Mouse (Mus musculus) heart, postnatal 25 days (tissue): ENCODE measurements around the gene Map4k1. TPM values are rescaled to one million over a fixed set of nuclear protein-coding genes. Genes with fewer than 3 reads are reported as not detected.

Source experiments
- DNase-seq: peaks from one replicate; pipeline ENCODE4 v3.0.0; 2022; ENCODE audit warnings: low spot score
- intact Hi-C: fragments of 180-260 bp; cut with DNase I; formaldehyde crosslinking; loops from one replicate; pipeline ENCODE4 v1.15.1; 2025
- total RNA-seq, 2 experiments: library from RNA; stranded (reverse); gene quantifications; 2 replicates each; pipeline ENCODE4 v1.2.3; 2021

Map4k1 gene
- total RNA-seq, 2 experiments from 2014 or later, result 0.44 to 1.3 TPM

GRCm38 (mm10) chr7:28969672-28970394, 12.0 kb upstream of the Map4k1 start:
- no peak for DNase-seq
- intact Hi-C loops, result loop anchor here (5.0 kb wide), 3 partner anchors 33 to 188 kb away; no protein-coding TSS in a partner anchor

- DNase-seq, result no peak
- intact Hi-C loops, result loop anchor here (5.0 kb wide), 3 partner anchors 34 to 189 kb away; no protein-coding TSS in a partner anchor
Observed at GRCm38 (mm10) chr7:28971029-28971428, 10.8 kb upstream of the Map4k1 start.

- intact Hi-C loops, result loop anchor here (5.0 kb wide), 3 partner anchors 35 to 190 kb away; no protein-coding TSS in a partner anchor
- DNase-seq, result no peak
Observed at GRCm38 (mm10) chr7:28971770-28972269, 10.0 kb upstream of the Map4k1 start.

GRCm38 (mm10) chr7:28972542-28972985, 9.3 kb upstream of the Map4k1 start:
- DNase-seq, result no peak
- intact Hi-C loops, result loop anchor here (5.0 kb wide), 3 partner anchors 35 to 190 kb away; no protein-coding TSS in a partner anchor

GRCm38 (mm10) chr7:28973025-28973424, 8.8 kb upstream of the Map4k1 start:
- no peak for DNase-seq
- intact Hi-C loops, result loop anchor here (5.0 kb wide), 3 partner anchors 36 to 191 kb away; no protein-coding TSS in a partner anchor

- DNase-seq, result no peak
- intact Hi-C loops, result loop anchor here (5.0 kb wide), 1 partner anchor 205 kb away; no protein-coding TSS in a partner anchor
Observed at GRCm38 (mm10) chr7:28977556-28977955, 4.3 kb upstream of the Map4k1 start.

- intact Hi-C loops, result loop anchor here (5.0 to 10.0 kb wide), 3 partner anchors 60 to 322 kb away; partner anchors contain the start of genes Dpf1, Kcnk6 and Yif1b
- DNase-seq, result no peak
Observed at GRCm38 (mm10) chr7:28982274-28983013, 594 bp downstream of the Map4k1 start.

GRCm38 (mm10) chr7:28983141-28983564, 1.3 kb downstream of the Map4k1 start:
- no peak for DNase-seq
- intact Hi-C loops, result loop anchor here (5.0 to 10.0 kb wide), 3 partner anchors 59 to 322 kb away; partner anchors contain the start of genes Dpf1, Kcnk6 and Yif1b

GRCm38 (mm10) chr7:28983849-28984248, 2.0 kb downstream of the Map4k1 start:
- no peak for DNase-seq
- intact Hi-C loops, result loop anchor here (5.0 to 10.0 kb wide), 3 partner anchors 58 to 321 kb away; partner anchors contain the start of genes Dpf1, Kcnk6 and Yif1b

- intact Hi-C loops, result loop anchor here (5.0 to 10.0 kb wide), 3 partner anchors 58 to 320 kb away; partner anchors contain the start of genes Dpf1, Kcnk6 and Yif1b
- DNase-seq, result no peak
Observed at GRCm38 (mm10) chr7:28984452-28984851, 2.6 kb downstream of the Map4k1 start.

GRCm38 (mm10) chr7:28985207-28985606, 3.4 kb downstream of the Map4k1 start:
- intact Hi-C loops, result loop anchor here (10.0 kb wide), 2 partner anchors 250 to 320 kb away; partner anchors contain the start of genes Dpf1, Kcnk6 and Yif1b
- DNase-seq, result no peak

GRCm38 (mm10) chr7:28990766-28991273, 9.0 kb downstream of the Map4k1 start:
- intact Hi-C loops, result loop anchor here (5.0 kb wide), 1 partner anchor 46 kb away; no protein-coding TSS in a partner anchor
- DNase-seq, result no peak

GRCm38 (mm10) chr7:28991616-28992015, 9.8 kb downstream of the Map4k1 start:
- no peak for DNase-seq
- intact Hi-C loops, result loop anchor here (5.0 kb wide), 1 partner anchor 46 kb away; no protein-coding TSS in a partner anchor

- DNase-seq, result no peak
- intact Hi-C loops, result loop anchor here (5.0 kb wide), 1 partner anchor 44 kb away; no protein-coding TSS in a partner anchor
Observed at GRCm38 (mm10) chr7:28992997-28993396, 11.1 kb downstream of the Map4k1 start.

GRCm38 (mm10) chr7:28993402-28993801, 11.6 kb downstream of the Map4k1 start:
- intact Hi-C loops, result loop anchor here (5.0 kb wide), 1 partner anchor 44 kb away; no protein-coding TSS in a partner anchor
- no peak for DNase-seq

- DNase-seq, result no peak
- intact Hi-C loops, result no loop called here
Observed at GRCm38 (mm10) chr7:29000651-29001605, 19.1 kb downstream of the Map4k1 start.

GRCm38 (mm10) chr7:29007224-29008101, 25.6 kb downstream of the Map4k1 start:
- intact Hi-C loops, result no loop called here
- DNase-seq, result no peak
